In the genomic region with DNA sequence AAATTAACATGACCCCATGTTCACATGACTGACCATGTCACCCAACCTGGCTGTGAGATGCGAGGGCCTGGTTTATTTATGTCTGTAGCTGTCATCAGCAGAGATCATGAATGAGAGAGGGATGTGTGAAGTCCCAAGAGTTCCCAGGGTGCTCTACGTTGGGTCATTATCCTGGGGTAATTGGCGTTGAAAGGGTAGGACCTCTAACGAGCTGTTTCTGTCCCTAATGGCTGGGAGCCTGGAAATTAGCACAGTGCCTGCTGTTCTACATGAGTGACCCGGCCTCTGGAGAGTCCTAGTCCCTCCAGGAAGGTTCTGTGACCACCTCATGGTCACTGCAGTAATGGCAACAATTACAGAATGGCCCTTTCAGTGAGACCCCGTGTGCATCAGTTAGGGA, we compare ENCODE assay signal across 25 mouse cellular contexts. TPM values are rescaled to one million over a fixed set of nuclear protein-coding genes. Genes with fewer than 3 reads are reported as not detected.
DNase-seq lines count a peak whose midpoint lies in the region; ATAC-seq and TF ChIP-seq lines count a peak whose summit lies in the region.
"Had no signal": no experiment of that assay in that cellular context is flagged by ENCODE, and none has a peak within 500 bp of the region (broad histone marks: within the 10 kb centered on the region; RNA-seq: fewer than 3 reads in every experiment).

No protein-coding gene starts in this region.

- H3K4me3 ChIP-seq in forebrain, embryonic 11.5 days (ENCODE audit: low read depth, low read length): no peak overlapping the region
- no peak overlapping the region for H3K4me3 ChIP-seq in limb, embryonic 10.5 days
- H3K4me3 ChIP-seq in midbrain, embryonic 15.5 days: no peak overlapping the region
- H3K4me3 ChIP-seq: heart, adult 2 months; heart, embryonic 15.5 days; lung, embryonic 15.5 days; midbrain, embryonic 10.5 days; stomach, embryonic 15.5 days had no signal

- peak; percentile 61; the same call in 1 of the 2 replicates for ATAC-seq in forebrain, embryonic 11.5 days (replicated peaks; ENCODE audit: low FRiP score)
- ATAC-seq in midbrain, embryonic 15.5 days (replicated peaks): no peak; the same call in 1 of the 2 replicates
- ATAC-seq: Patski had no signal

- H3K27ac ChIP-seq in forebrain, embryonic 11.5 days (ENCODE audit: low read depth, low read length): no peak overlapping the region
- H3K27ac ChIP-seq in limb, embryonic 10.5 days: no peak overlapping the region
- H3K27ac ChIP-seq in midbrain, embryonic 15.5 days: no peak overlapping the region
- H3K27ac ChIP-seq: heart, adult 2 months; heart, embryonic 15.5 days; liver, embryonic 14.5 days; lung, embryonic 15.5 days; midbrain, embryonic 10.5 days; stomach, embryonic 15.5 days had no signal

- peak; percentile 68 for DNase-seq in brain, embryonic 14.5 days (ENCODE audit: low read depth)
- peak; percentile 31 for DNase-seq in embryo, embryonic 11 days
- peak; percentile 58 for DNase-seq in forebrain, embryonic 11.5 days (ENCODE audit: low spot score)
- DNase-seq in limb, embryonic 10.5 days (ENCODE audit: low spot score): peak; percentile 36
- no peak for DNase-seq in left cerebral cortex, adult 9 months (ENCODE audit: low spot score in 2 of 2)
- DNase-seq in urinary bladder, postnatal 14 days (ENCODE audit: low spot score): no peak
- DNase-seq in adrenal gland, postnatal 36 days: no peak
- DNase-seq: adrenal gland, adult 8-10 months; cerebellum, adult 11 months; gastrocnemius, postnatal 14 days; heart, adult 2 months; kidney, adult 11 months; kidney, postnatal 36 days; layer of hippocampus, adult 9-11 months; lung, postnatal 4 days; right cerebral cortex, postnatal 25 days; thymus, adult 18-20 months had no signal

- H3K27me3 ChIP-seq in forebrain, embryonic 11.5 days (ENCODE audit: control insufficient read depth, insufficient read depth, low read length): peaks cover 3% of the 10 kb centered on the region; the same call in 1 of the 2 replicates
- no peaks in the 10 kb centered on the region for H3K27me3 ChIP-seq in limb, embryonic 10.5 days (ENCODE audit: low read depth, poor library complexity, severe bottlenecking)
- no peaks in the 10 kb centered on the region for H3K27me3 ChIP-seq in midbrain, embryonic 15.5 days (replicated peaks)
- H3K27me3 ChIP-seq: heart, embryonic 15.5 days; lung, embryonic 15.5 days; stomach, embryonic 15.5 days had no signal

- no peaks in the 10 kb centered on the region for H3K4me1 ChIP-seq in forebrain, embryonic 11.5 days (replicated peaks; ENCODE audit: control insufficient read depth, insufficient read depth, low read length)
- peaks cover 16% of the 10 kb centered on the region for H3K4me1 ChIP-seq in limb, embryonic 10.5 days
- H3K4me1 ChIP-seq in midbrain, embryonic 15.5 days: no peaks in the 10 kb centered on the region
- H3K4me1 ChIP-seq: heart, embryonic 15.5 days; lung, embryonic 15.5 days; midbrain, embryonic 10.5 days had no signal

- H3K4me2 ChIP-seq in forebrain, embryonic 11.5 days (ENCODE audit: low read depth, low read length, severe bottlenecking): no peak overlapping the region
- H3K4me2 ChIP-seq in midbrain, embryonic 15.5 days: no peak overlapping the region
- H3K4me2 ChIP-seq: heart, embryonic 15.5 days; lung, embryonic 15.5 days; stomach, embryonic 15.5 days had no signal

- no peak overlapping the region for H3K9ac ChIP-seq in forebrain, embryonic 11.5 days (ENCODE audit: low read length)
- no peak overlapping the region for H3K9ac ChIP-seq in midbrain, embryonic 15.5 days
- H3K9ac ChIP-seq: heart, embryonic 15.5 days; liver, embryonic 14.5 days; lung, embryonic 15.5 days; stomach, embryonic 15.5 days had no signal

- WGBS in forebrain, embryonic 11.5 days: 9% methylated on average over 6 of the region's 6 CpGs
- 20% methylated on average over 6 of the region's 6 CpGs for WGBS in limb, embryonic 10.5 days
- 36% methylated on average over 6 of the region's 6 CpGs for WGBS in midbrain, embryonic 15.5 days

- no peak for TF ChIP-seq POLR2A in brain, embryonic 14.5 days (IDR thresholded peaks at IDR 0.05; ENCODE audit: borderline replicate concordance, extremely low read depth, insufficient read depth, insufficient read length, poor library complexity, severe bottlenecking)

- no peak for TF ChIP-seq CTCF in brain, embryonic 14.5 days (IDR thresholded peaks at IDR 0.05; ENCODE audit: borderline replicate concordance, extremely low read depth, insufficient read depth, insufficient read length)

- H3K9me3 ChIP-seq in forebrain, embryonic 11.5 days (ENCODE audit: control insufficient read depth, low read length): no peaks in the 10 kb centered on the region
- no peaks in the 10 kb centered on the region for H3K9me3 ChIP-seq in limb, embryonic 10.5 days (replicated peaks)
- no peaks in the 10 kb centered on the region for H3K9me3 ChIP-seq in midbrain, embryonic 15.5 days
- H3K9me3 ChIP-seq: heart, embryonic 15.5 days; lung, embryonic 15.5 days; midbrain, embryonic 10.5 days; stomach, embryonic 15.5 days had no signal

- no peaks in the 10 kb centered on the region for H3K36me3 ChIP-seq in forebrain, embryonic 11.5 days (ENCODE audit: control insufficient read depth, insufficient read depth, low read length)
- H3K36me3 ChIP-seq in limb, embryonic 10.5 days: no peaks in the 10 kb centered on the region
- no peaks in the 10 kb centered on the region for H3K36me3 ChIP-seq in midbrain, embryonic 15.5 days (replicated peaks)
- H3K36me3 ChIP-seq: heart, embryonic 15.5 days; lung, embryonic 15.5 days; midbrain, embryonic 10.5 days; stomach, embryonic 15.5 days had no signal

RNA-seq across cellular contexts. Expression of a gene that starts 34.2 kb away (rescaled TPM):
- 4.3 and 7.8 TPM in 2 replicates for polyA plus RNA-seq in brain, embryonic 14.5 days (2012; rRNA removed)
- polyA plus RNA-seq in forebrain, embryonic 11.5 days (2014; fragmentation: Nextera tagmentation; extraction: Ambion mirVana): 1.4 and 2.2 TPM in 2 replicates
- polyA plus RNA-seq in limb, embryonic 10.5 days (2016; fragmentation: Nextera tagmentation; extraction: Ambion mirVana): 3.0 and 6.5 TPM in 2 replicates
- total RNA-seq in adrenal gland, postnatal 36 days (2021): 10 to 100 TPM; 10.1 to 23.9 TPM
- polyA plus RNA-seq in midbrain, embryonic 15.5 days (2015; fragmentation: Nextera tagmentation; extraction: Ambion mirVana): 20.8 and 21.0 TPM in 2 replicates
- total RNA-seq: hematopoietic stem cell, adult 5-6 weeks had no signal

RNA-seq across cellular contexts. Expression of a gene that starts 37.1 kb away (rescaled TPM):
- polyA plus RNA-seq in brain, embryonic 14.5 days (2012; rRNA removed): 27.8 and 39.9 TPM in 2 replicates
- polyA plus RNA-seq in forebrain, embryonic 11.5 days (2014; fragmentation: Nextera tagmentation; extraction: Ambion mirVana): 48.0 and 52.7 TPM in 2 replicates
- 59.7 and 68.3 TPM in 2 replicates for polyA plus RNA-seq in limb, embryonic 10.5 days (2016; fragmentation: Nextera tagmentation; extraction: Ambion mirVana)
- 10 to 100 TPM; 49.9 to 72.6 TPM for total RNA-seq in adrenal gland, postnatal 36 days (2021)
- polyA plus RNA-seq in midbrain, embryonic 15.5 days (2015; fragmentation: Nextera tagmentation; extraction: Ambion mirVana): 69.3 and 70.7 TPM in 2 replicates

Comparison
In these comparisons a context has a peak if more than half of its experiments do, and no peak if none do; other contexts are left out.
1. DNase-seq: peak in brain, embryonic 14.5 days (single experiment), embryo, embryonic 11 days (single experiment), forebrain, embryonic 11.5 days (single experiment) and limb, embryonic 10.5 days (single experiment); none in left cerebral cortex, adult 9 months (0 of 2), urinary bladder, postnatal 14 days (single experiment) and adrenal gland, postnatal 36 days (0 of 2).